Mouse (Mus musculus): ENCODE measurements at regions not wholly inside any gene's neighbourhood (a gene's known extent, or its start where the extent isn't known, plus 50 kb on each side); places are given as distances from the start of the nearest gene placed in this dataset.
A peak's percentile ranks its signal among the peaks of the same experiment; 100 is the strongest.

GRCm38 (mm10) chr19:28181171-28181570, 170.2 kb upstream of the Rfx3 start:
- H3K4me1 ChIP-seq (ENCODE audit: control insufficient read depth, insufficient read depth, low read length): no peaks in the 10 kb centered on the region
- WGBS: 94% methylated on average over 2 of the region's 2 CpGs
- no peak overlapping the region for H3K4me3 ChIP-seq (ENCODE audit: low read depth, low read length)

GRCm38 (mm10) chr19:28178114-28178513, 167.1 kb upstream of the Rfx3 start:
- Histone ChIP-seq H3K4me3 (ENCODE audit: low read depth, low read length) (no peak overlapping the region), H3K9me3 (replicated peaks; ENCODE audit: control insufficient read depth, low read length, poor library complexity, severe bottlenecking) (no peaks in the 10 kb centered on the region; the same call in 1 of the 2 replicates), H3K4me1 (ENCODE audit: control insufficient read depth, insufficient read depth, low read length) (no peaks in the 10 kb centered on the region), H3K27me3 (ENCODE audit: control insufficient read depth, insufficient read depth, low read depth, low read length) (no peaks in the 10 kb centered on the region), H3K4me2 (ENCODE audit: low read length) (no peak overlapping the region), H3K9ac (ENCODE audit: low read depth, low read length) (no peak overlapping the region), H3K27ac (ENCODE audit: low read length) (no peak overlapping the region), H3K36me3 (ENCODE audit: control insufficient read depth, insufficient read depth, low read length) (no peaks in the 10 kb centered on the region)
- WGBS: 91% methylated on average over 6 of the region's 6 CpGs
- no peak for ATAC-seq

More at GRCm38 (mm10) chr19:28181171-28181570, 170.2 kb upstream of the Rfx3 start:
- H3K27me3 ChIP-seq (ENCODE audit: control insufficient read depth, insufficient read depth, low read depth, low read length): no peaks in the 10 kb centered on the region
- H3K9ac ChIP-seq (ENCODE audit: low read depth, low read length): no peak overlapping the region
- no peak overlapping the region for H3K4me2 ChIP-seq (ENCODE audit: low read length)
- no peak for ATAC-seq
- H3K27ac ChIP-seq (ENCODE audit: low read length): no peak overlapping the region
- no peaks in the 10 kb centered on the region for H3K36me3 ChIP-seq (ENCODE audit: control insufficient read depth, insufficient read depth, low read length)
- H3K9me3 ChIP-seq (replicated peaks; ENCODE audit: control insufficient read depth, low read length, poor library complexity, severe bottlenecking): no peaks in the 10 kb centered on the region; the same call in 1 of the 2 replicates

GRCm38 (mm10) chr19:28176821-28177220, 165.9 kb upstream of the Rfx3 start:
- WGBS: 88% methylated on average over 6 of the region's 6 CpGs
- H3K27ac ChIP-seq (ENCODE audit: low read length): no peak overlapping the region
- H3K27me3 ChIP-seq (ENCODE audit: control insufficient read depth, insufficient read depth, low read depth, low read length): no peaks in the 10 kb centered on the region
- no peaks in the 10 kb centered on the region; the same call in 1 of the 2 replicates for H3K9me3 ChIP-seq (replicated peaks; ENCODE audit: control insufficient read depth, low read length, poor library complexity, severe bottlenecking)
- no peak overlapping the region for H3K4me3 ChIP-seq (ENCODE audit: low read depth, low read length)
- no peak overlapping the region for H3K4me2 ChIP-seq (ENCODE audit: low read length)
- H3K9ac ChIP-seq (ENCODE audit: low read depth, low read length): no peak overlapping the region
- H3K36me3 ChIP-seq (ENCODE audit: control insufficient read depth, insufficient read depth, low read length): no peaks in the 10 kb centered on the region
- H3K4me1 ChIP-seq (ENCODE audit: control insufficient read depth, insufficient read depth, low read length): no peaks in the 10 kb centered on the region
- no peak for ATAC-seq

GRCm38 (mm10) chr19:28171836-28172534, 161.0 kb upstream of the Rfx3 start:
- H3K36me3 ChIP-seq (ENCODE audit: control insufficient read depth, insufficient read depth, low read length): no peaks in the 10 kb centered on the region
- H3K27me3 ChIP-seq (ENCODE audit: control insufficient read depth, insufficient read depth, low read depth, low read length): no peaks in the 10 kb centered on the region
- H3K27ac ChIP-seq (ENCODE audit: low read length): no peak overlapping the region
- ATAC-seq: no peak
- H3K9ac ChIP-seq (ENCODE audit: low read depth, low read length): no peak overlapping the region
- no peak overlapping the region for H3K4me2 ChIP-seq (ENCODE audit: low read length)
- H3K4me3 ChIP-seq (ENCODE audit: low read depth, low read length): no peak overlapping the region
- no peaks in the 10 kb centered on the region for H3K4me1 ChIP-seq (ENCODE audit: control insufficient read depth, insufficient read depth, low read length)
- WGBS: 64% methylated on average over 11 of the region's 11 CpGs
- no peaks in the 10 kb centered on the region for H3K9me3 ChIP-seq (replicated peaks; ENCODE audit: control insufficient read depth, low read length, poor library complexity, severe bottlenecking)

- Histone ChIP-seq H3K27me3 (ENCODE audit: control insufficient read depth, insufficient read depth, low read depth, low read length) (no peaks in the 10 kb centered on the region), H3K4me3 (ENCODE audit: low read depth, low read length) (no peak overlapping the region), H3K36me3 (ENCODE audit: control insufficient read depth, insufficient read depth, low read length) (no peaks in the 10 kb centered on the region), H3K9ac (ENCODE audit: low read depth, low read length) (no peak overlapping the region), H3K27ac (ENCODE audit: low read length) (no peak overlapping the region), H3K9me3 (replicated peaks; ENCODE audit: control insufficient read depth, low read length, poor library complexity, severe bottlenecking) (no peaks in the 10 kb centered on the region), H3K4me2 (ENCODE audit: low read length) (no peak overlapping the region), H3K4me1 (ENCODE audit: control insufficient read depth, insufficient read depth, low read length) (peaks cover 6% of the 10 kb centered on the region; the same call in 1 of the 2 replicates)
- WGBS: 70% methylated on average over 12 of the region's 12 CpGs
- no peak for ATAC-seq
Measured at GRCm38 (mm10) chr19:28167451-28168165, 156.6 kb upstream of the Rfx3 start.

- Histone ChIP-seq H3K27me3 (ENCODE audit: control insufficient read depth, insufficient read depth, low read depth, low read length) (no peaks in the 10 kb centered on the region), H3K36me3 (ENCODE audit: control insufficient read depth, insufficient read depth, low read length) (no peaks in the 10 kb centered on the region), H3K9ac (ENCODE audit: low read depth, low read length) (no peak overlapping the region), H3K4me1 (ENCODE audit: control insufficient read depth, insufficient read depth, low read length) (peaks cover 6% of the 10 kb centered on the region; the same call in 1 of the 2 replicates), H3K27ac (ENCODE audit: low read length) (no peak overlapping the region), H3K4me2 (ENCODE audit: low read length) (no peak overlapping the region), H3K9me3 (replicated peaks; ENCODE audit: control insufficient read depth, low read length, poor library complexity, severe bottlenecking) (no peaks in the 10 kb centered on the region), H3K4me3 (ENCODE audit: low read depth, low read length) (no peak overlapping the region)
- WGBS: 85% methylated on average over 7 of the region's 7 CpGs
- no peak for ATAC-seq
Measured at GRCm38 (mm10) chr19:28166626-28167025, 155.7 kb upstream of the Rfx3 start.

GRCm38 (mm10) chr19:28165901-28166361, 155.0 kb upstream of the Rfx3 start:
- Histone ChIP-seq H3K27ac (ENCODE audit: low read length) (peak overlapping the region; percentile 31), H3K9me3 (replicated peaks; ENCODE audit: control insufficient read depth, low read length, poor library complexity, severe bottlenecking) (no peaks in the 10 kb centered on the region), H3K36me3 (ENCODE audit: control insufficient read depth, insufficient read depth, low read length) (no peaks in the 10 kb centered on the region), H3K27me3 (ENCODE audit: control insufficient read depth, insufficient read depth, low read depth, low read length) (no peaks in the 10 kb centered on the region), H3K4me2 (ENCODE audit: low read length) (peak overlapping the region; percentile 42), H3K4me1 (ENCODE audit: control insufficient read depth, insufficient read depth, low read length) (peaks cover 6% of the 10 kb centered on the region; the same call in 1 of the 2 replicates), H3K4me3 (ENCODE audit: low read depth, low read length) (peak overlapping the region; percentile 14), H3K9ac (ENCODE audit: low read depth, low read length) (no peak overlapping the region)
- ATAC-seq: peak; percentile 92
- WGBS: 31% methylated on average over 15 of the region's 15 CpGs

GRCm38 (mm10) chr19:28163195-28163594, 152.2 kb upstream of the Rfx3 start:
- no peak overlapping the region for H3K4me3 ChIP-seq (ENCODE audit: low read depth, low read length)
- no peaks in the 10 kb centered on the region for H3K36me3 ChIP-seq (ENCODE audit: control insufficient read depth, insufficient read depth, low read length)
- H3K4me2 ChIP-seq (ENCODE audit: low read length): no peak overlapping the region
- no peak for ATAC-seq
- WGBS: 88% methylated on average over 6 of the region's 6 CpGs
- H3K9me3 ChIP-seq (replicated peaks; ENCODE audit: control insufficient read depth, low read length, poor library complexity, severe bottlenecking): no peaks in the 10 kb centered on the region
- H3K9ac ChIP-seq (ENCODE audit: low read depth, low read length): no peak overlapping the region
- H3K27me3 ChIP-seq (ENCODE audit: control insufficient read depth, insufficient read depth, low read depth, low read length): no peaks in the 10 kb centered on the region
- peaks cover 6% of the 10 kb centered on the region; the same call in 1 of the 2 replicates for H3K4me1 ChIP-seq (ENCODE audit: control insufficient read depth, insufficient read depth, low read length)
- H3K27ac ChIP-seq (ENCODE audit: low read length): no peak overlapping the region

GRCm38 (mm10) chr19:28160582-28160981, 149.6 kb upstream of the Rfx3 start:
- no peak for ATAC-seq
- Histone ChIP-seq H3K4me2 (ENCODE audit: low read length) (no peak overlapping the region), H3K9ac (ENCODE audit: low read depth, low read length) (no peak overlapping the region), H3K4me1 (ENCODE audit: control insufficient read depth, insufficient read depth, low read length) (0 out of 2 replicates have a peak, but pooled peaks cover 3% of the 10 kb centered on the region), H3K4me3 (ENCODE audit: low read depth, low read length) (no peak overlapping the region), H3K27me3 (ENCODE audit: control insufficient read depth, insufficient read depth, low read depth, low read length) (no peaks in the 10 kb centered on the region), H3K27ac (ENCODE audit: low read length) (no peak overlapping the region), H3K9me3 (replicated peaks; ENCODE audit: control insufficient read depth, low read length, poor library complexity, severe bottlenecking) (no peaks in the 10 kb centered on the region), H3K36me3 (ENCODE audit: control insufficient read depth, insufficient read depth, low read length) (no peaks in the 10 kb centered on the region)
- 85% methylated on average over 4 of the region's 4 CpGs for WGBS
